Mouse (Mus musculus) midbrain, embryonic 12.5 days (tissue): ENCODE measurements around the gene Cacna2d3. TPM values are rescaled to one million over a fixed set of nuclear protein-coding genes. Genes with fewer than 3 reads are reported as not detected.

Source experiments
- ATAC-seq: fragments of 200-750 bp; cut with Nextera tagmentation; 2 replicates; pipeline ENCODE4 v1.8.0; 2017; ENCODE audit warnings: low read depth, moderate TSS enrichment, moderate library complexity; ENCODE audit not compliant: low FRiP score
- H3K27ac ChIP-seq: fragments of 300-500 bp; sonication (generic); replicated peaks from 2 replicates; pipeline ENCODE4 v1.5.1; 2016; ENCODE audit warnings: mild to moderate bottlenecking
- H3K27me3 ChIP-seq: fragments of 300-500 bp; sonication (generic); 2 replicates; pipeline ENCODE4 v1.6.1; 2016; ENCODE audit warnings: mild to moderate bottlenecking
- H3K36me3 ChIP-seq: fragments of 300-500 bp; sonication (generic); 2 replicates; pipeline ENCODE4 v1.6.1; 2016
- H3K4me1 ChIP-seq: fragments of 300-500 bp; sonication (generic); 2 replicates; pipeline ENCODE4 v1.6.1; 2016
- H3K4me2 ChIP-seq: fragments of 300-500 bp; sonication (generic); replicated peaks from 2 replicates; pipeline ENCODE4 v1.6.1; 2016; ENCODE audit warnings: mild to moderate bottlenecking, moderate library complexity
- H3K4me3 ChIP-seq: fragments of 300-500 bp; sonication (generic); 2 replicates; pipeline ENCODE4 v1.5.1; 2016; ENCODE audit warnings: mild to moderate bottlenecking
- H3K9ac ChIP-seq: fragments of 300-500 bp; sonication (generic); replicated peaks from 2 replicates; pipeline ENCODE4 v1.6.1; 2016; ENCODE audit warnings: mild to moderate bottlenecking, moderate library complexity
- H3K9me3 ChIP-seq: fragments of 300-500 bp; sonication (generic); 2 replicates; pipeline ENCODE4 v1.6.1; 2016; ENCODE audit warnings: mild to moderate bottlenecking
- WGBS: fragments of 180-500 bp; shearing (Covaris S2); methylation state at CpG from one replicate; pipeline ENCODE4 v1.1.7; 2016; 5-methylcytosine and 5-hydroxymethylcytosine counted together
- polyA plus RNA-seq: library from polyadenylated mRNA; unstranded; fragments of >200 nt; fragmentation: Nextera tagmentation; extraction: Ambion mirVana; gene quantifications from 2 replicates; pipeline ENCODE4 v1.2.1, GENCODE M21; 2016

Cacna2d3 gene
- polyA plus RNA-seq, 1 experiment from 2014 or later: 23.1 TPM

DNA sequence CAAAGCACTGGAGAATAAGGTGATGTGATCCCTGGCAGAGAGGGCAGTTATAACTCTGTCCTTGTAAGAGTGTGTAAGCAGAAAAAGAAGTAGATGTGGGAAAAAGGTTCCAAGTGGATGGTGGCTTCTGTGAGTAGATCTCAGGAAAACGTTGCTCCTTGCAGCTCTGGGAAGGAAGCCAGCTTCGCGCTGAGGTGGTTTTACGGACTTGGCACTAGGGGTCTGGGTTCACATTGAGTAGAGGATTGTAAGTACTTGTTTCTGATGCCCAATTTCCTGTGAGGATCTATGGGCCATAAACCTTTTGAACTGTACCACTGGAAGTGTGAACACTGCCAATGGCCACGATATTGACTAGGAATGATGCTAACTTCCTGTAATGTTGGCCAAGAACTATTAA lies 354.8 kb downstream of the Cacna2d3 start:
- H3K4me2 ChIP-seq: no peak overlapping the region
- H3K36me3 ChIP-seq: no peaks in the 10 kb centered on the region
- H3K4me3 ChIP-seq: no peak overlapping the region
- no peaks in the 10 kb centered on the region for H3K9me3 ChIP-seq
- no peak overlapping the region for H3K27ac ChIP-seq
- no peak for ATAC-seq
- H3K9ac ChIP-seq: no peak overlapping the region
- no peaks in the 10 kb centered on the region for H3K27me3 ChIP-seq
- H3K4me1 ChIP-seq: no peaks in the 10 kb centered on the region
- 86% methylated on average over 5 of the region's 5 CpGs for WGBS

DNA sequence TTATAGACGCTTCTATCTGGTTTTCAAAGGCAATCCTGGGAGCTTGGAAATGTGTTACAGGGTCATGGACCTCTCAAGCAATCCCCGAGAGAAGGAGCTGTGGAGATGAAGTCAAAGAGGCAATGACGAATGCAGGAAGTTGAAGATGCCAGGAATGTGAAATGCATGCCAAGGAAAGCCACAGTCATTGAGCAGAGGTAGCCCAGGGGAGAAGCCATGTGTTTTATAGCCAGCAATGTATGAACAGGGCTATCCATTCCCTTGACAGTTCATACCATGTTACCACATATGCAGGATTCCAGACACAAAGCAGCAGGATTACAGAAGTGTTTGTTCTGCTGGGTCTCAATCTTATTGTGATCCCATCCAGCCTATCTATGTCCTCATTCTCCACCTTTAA lies 359.2 kb downstream of the Cacna2d3 start:
- Histone ChIP-seq H3K9ac (no peak overlapping the region), H3K4me3 (no peak overlapping the region), H3K9me3 (no peaks in the 10 kb centered on the region), H3K4me2 (no peak overlapping the region), H3K36me3 (no peaks in the 10 kb centered on the region), H3K4me1 (no peaks in the 10 kb centered on the region), H3K27me3 (no peaks in the 10 kb centered on the region), H3K27ac (no peak overlapping the region)
- ATAC-seq: no peak
- 76% methylated on average over 3 of the region's 3 CpGs for WGBS

DNA sequence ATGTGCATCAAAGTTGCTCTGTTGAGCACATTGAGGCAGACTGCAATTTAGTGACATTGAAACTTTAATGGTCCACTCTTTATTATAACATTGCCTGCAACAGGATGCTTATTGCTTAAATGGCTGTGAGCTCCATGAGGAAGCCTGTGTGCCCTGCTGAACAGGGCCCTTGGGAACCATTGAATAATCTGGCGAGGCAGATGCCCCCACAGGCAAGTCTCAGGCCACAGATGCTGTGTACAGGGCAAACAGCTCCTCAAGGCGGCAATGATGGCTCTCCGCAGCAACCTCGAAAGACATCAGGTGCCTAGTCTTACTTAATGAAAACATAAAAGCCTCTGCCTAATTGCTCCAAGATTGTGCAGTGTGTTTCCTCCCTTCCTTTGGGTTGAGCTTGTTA lies 371.0 kb downstream of the Cacna2d3 start:
- no peaks in the 10 kb centered on the region for H3K36me3 ChIP-seq
- H3K27me3 ChIP-seq: no peaks in the 10 kb centered on the region
- no peak overlapping the region for H3K9ac ChIP-seq
- WGBS: 70% methylated on average over 4 of the region's 4 CpGs
- H3K9me3 ChIP-seq: no peaks in the 10 kb centered on the region
- H3K4me2 ChIP-seq: no peak overlapping the region
- H3K27ac ChIP-seq: no peak overlapping the region
- no peaks in the 10 kb centered on the region for H3K4me1 ChIP-seq
- no peak overlapping the region for H3K4me3 ChIP-seq
- ATAC-seq: no peak

DNA sequence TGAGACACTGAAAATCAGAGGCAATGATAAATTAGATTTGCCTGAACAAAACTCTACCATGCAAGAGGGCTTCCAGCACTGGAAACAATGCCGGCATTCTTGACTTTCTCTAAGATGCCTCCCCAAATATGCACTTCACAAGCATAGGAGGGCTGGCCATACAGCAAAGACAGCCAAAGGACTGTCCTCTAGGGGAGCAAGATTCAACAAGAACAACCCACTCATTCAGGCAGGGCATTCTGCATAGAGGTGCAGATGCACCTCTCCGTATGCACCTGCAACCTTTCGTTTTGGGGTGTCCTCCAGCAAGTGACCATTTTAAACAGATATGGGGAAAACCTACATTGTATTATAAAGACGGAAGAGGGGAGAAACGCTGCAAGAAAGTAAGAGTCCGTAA lies 380.1 kb downstream of the Cacna2d3 start:
- no peak for ATAC-seq
- H3K27ac ChIP-seq: 0 out of 2 replicates have a peak overlapping the region, but pooled peaks have one; percentile 47
- H3K4me2 ChIP-seq: no peak overlapping the region
- no peaks in the 10 kb centered on the region for H3K9me3 ChIP-seq
- 87% methylated on average over 6 of the region's 6 CpGs for WGBS
- H3K4me3 ChIP-seq: no peak overlapping the region
- no peaks in the 10 kb centered on the region for H3K36me3 ChIP-seq
- H3K9ac ChIP-seq: no peak overlapping the region
- peaks cover 9% of the 10 kb centered on the region for H3K4me1 ChIP-seq
- H3K27me3 ChIP-seq: no peaks in the 10 kb centered on the region; the same call in 1 of the 2 replicates

DNA sequence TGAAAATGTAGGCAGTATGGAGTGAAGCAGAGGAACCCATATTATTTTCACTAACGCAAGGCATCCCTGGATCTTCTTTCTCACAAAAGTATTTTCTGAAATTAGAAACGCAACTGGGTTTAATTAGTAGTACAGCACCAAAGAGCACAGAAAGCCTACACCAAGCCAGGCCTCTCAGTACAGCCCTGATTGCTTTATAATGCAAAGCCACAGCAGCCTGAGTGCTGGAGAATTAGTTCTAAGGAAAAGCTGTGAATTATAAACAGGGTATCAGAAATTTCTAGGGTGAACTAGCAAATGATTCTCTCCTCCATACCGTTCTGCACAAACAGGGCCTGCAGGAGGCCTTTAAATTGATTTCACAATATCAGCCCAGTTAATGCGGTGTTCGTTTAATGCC lies 380.9 kb downstream of the Cacna2d3 start:
- Histone ChIP-seq H3K36me3 (no peaks in the 10 kb centered on the region), H3K4me2 (no peak overlapping the region), H3K4me1 (peaks cover 9% of the 10 kb centered on the region), H3K9me3 (no peaks in the 10 kb centered on the region), H3K4me3 (no peak overlapping the region), H3K27ac (peak overlapping the region; percentile 73), H3K27me3 (no peaks in the 10 kb centered on the region; the same call in 1 of the 2 replicates), H3K9ac (no peak overlapping the region)
- no peak for ATAC-seq
- 40% methylated on average over 5 of the region's 5 CpGs for WGBS

DNA sequence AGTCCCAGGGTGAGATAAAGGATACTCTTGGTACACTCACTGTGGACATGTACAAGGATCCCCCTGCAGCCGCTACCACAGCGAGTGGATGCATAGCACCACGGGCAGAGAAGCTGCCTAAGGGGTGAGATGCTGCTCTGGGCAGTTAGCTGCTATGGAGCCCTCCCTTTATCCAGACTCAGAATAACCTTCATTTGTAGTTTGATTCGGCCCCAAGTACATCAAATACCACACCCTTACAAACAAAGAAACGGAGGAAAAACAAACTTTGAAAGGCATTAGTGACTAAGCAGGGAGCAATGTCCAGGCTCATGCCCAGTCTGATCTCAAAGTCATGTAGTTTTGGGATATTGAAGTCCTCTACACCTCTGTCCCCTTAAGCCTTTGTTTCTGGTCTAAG lies 386.8 kb downstream of the Cacna2d3 start:
- ATAC-seq: no peak
- no peaks in the 10 kb centered on the region for H3K4me1 ChIP-seq
- H3K36me3 ChIP-seq: no peaks in the 10 kb centered on the region
- H3K27me3 ChIP-seq: no peaks in the 10 kb centered on the region; the same call in 1 of the 2 replicates
- H3K4me3 ChIP-seq: no peak overlapping the region
- no peak overlapping the region for H3K27ac ChIP-seq
- H3K4me2 ChIP-seq: no peak overlapping the region
- H3K9ac ChIP-seq: no peak overlapping the region
- no peaks in the 10 kb centered on the region for H3K9me3 ChIP-seq
- WGBS: 89% methylated on average over 5 of the region's 5 CpGs

DNA sequence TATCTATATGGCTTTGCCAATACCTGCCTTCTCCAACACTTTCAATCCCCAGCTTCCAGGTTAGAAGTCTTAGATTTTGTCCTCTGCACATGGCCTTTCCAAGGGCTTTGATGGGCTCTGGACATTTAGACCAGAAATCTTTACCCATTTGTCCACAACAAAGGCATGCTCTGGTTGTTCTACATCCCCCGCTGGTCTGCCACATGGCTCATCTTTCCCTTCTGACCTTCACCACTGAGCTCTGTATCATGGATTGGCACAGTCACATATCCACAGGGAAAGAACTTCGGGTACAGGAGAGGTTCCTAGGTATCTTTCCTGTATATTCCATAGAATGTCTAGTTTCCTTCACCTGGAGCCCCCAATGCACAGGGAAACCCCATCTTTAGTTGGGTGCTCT lies 387.4 kb downstream of the Cacna2d3 start:
- Histone ChIP-seq H3K27me3 (no peaks in the 10 kb centered on the region; the same call in 1 of the 2 replicates), H3K4me1 (no peaks in the 10 kb centered on the region), H3K36me3 (no peaks in the 10 kb centered on the region), H3K27ac (no peak overlapping the region), H3K9me3 (no peaks in the 10 kb centered on the region), H3K4me2 (no peak overlapping the region), H3K9ac (no peak overlapping the region), H3K4me3 (no peak overlapping the region)
- WGBS: 84% methylated on average over 2 of the region's 2 CpGs
- no peak for ATAC-seq

DNA sequence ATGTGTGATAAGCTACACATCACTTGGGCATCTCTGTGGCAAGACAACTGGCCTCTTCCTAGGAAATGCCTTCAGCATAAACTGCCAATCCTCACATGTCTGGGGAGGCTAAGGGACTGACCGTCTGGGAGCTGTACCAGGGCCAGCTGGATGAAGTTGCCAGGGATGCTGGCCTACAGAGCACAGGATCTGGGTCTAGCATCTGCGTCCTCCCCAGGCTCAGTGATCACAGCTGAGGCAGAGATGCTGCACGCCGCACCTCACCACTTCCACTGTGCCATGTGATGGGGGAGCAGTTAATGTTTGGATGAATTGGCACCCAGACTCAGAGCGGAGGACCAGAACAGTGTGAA lies 397.3 kb downstream of the Cacna2d3 start:
- Histone ChIP-seq H3K4me1 (no peaks in the 10 kb centered on the region), H3K4me3 (no peak overlapping the region), H3K36me3 (no peaks in the 10 kb centered on the region), H3K4me2 (no peak overlapping the region), H3K27me3 (no peaks in the 10 kb centered on the region), H3K9me3 (no peaks in the 10 kb centered on the region), H3K27ac (no peak overlapping the region), H3K9ac (no peak overlapping the region)
- WGBS: 91% methylated on average over 5 of the region's 5 CpGs
- no peak for ATAC-seq

DNA sequence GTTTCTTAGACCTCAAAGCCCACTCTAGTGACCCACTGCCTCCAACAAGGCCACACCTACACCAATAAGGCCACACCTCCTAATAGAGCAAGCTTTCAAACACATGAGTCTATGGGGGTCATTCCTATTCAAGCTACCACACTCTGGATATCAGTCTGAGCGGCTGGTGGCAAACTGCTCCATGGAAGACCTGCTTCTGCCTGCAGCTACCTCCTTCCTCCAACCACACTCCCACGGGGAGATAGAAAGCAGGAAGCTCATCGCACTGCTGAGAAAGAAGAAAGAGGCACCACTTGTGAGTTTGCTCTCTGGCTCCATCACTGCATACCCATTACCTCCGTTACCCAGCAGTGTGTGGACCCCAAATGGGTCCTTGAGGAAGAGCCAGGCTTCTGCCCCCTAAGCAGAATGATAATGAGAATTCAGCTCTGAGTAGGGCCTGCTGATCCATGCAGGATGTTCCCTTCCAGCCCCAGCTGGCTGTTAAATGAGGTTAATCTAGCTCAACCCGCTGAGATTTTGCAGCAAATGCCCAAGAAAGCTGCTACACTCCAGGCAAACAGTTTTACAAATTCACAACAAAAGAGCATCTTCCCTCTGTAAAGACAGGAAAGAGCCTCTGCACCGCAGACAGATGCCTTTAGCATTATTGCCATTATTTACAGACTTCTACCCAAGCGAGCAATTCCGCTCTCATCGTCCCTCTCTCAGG lies 397.8 kb downstream of the Cacna2d3 start:
- H3K27ac ChIP-seq: no peak overlapping the region

DNA sequence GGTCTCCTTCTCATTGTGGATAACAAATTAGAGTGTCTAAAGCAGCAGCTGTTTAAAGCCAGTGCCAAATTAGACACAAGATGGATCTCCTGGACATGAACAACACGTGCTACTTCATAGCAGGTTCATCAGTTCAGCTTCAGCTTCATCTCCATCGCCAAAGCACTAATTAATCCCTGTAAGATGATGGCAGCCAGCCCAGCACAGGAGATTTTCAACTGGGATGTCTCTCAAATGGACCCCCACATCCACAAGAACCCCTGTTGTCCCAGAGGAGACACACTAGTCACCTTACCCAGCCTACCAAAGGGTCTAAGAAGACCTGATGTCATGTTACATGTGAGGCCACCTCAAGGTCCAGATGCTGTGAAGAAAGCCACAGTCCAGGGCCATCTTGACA lies 408.2 kb downstream of the Cacna2d3 start:
- ATAC-seq: no peak
- Histone ChIP-seq H3K27me3 (no peaks in the 10 kb centered on the region), H3K4me1 (no peaks in the 10 kb centered on the region), H3K4me2 (no peak overlapping the region), H3K36me3 (no peaks in the 10 kb centered on the region), H3K9ac (no peak overlapping the region), H3K9me3 (no peaks in the 10 kb centered on the region), H3K27ac (no peak overlapping the region), H3K4me3 (no peak overlapping the region)
- 90% methylated on average over 2 of the region's 2 CpGs for WGBS

More for the DNA sequence above, 397.8 kb downstream of the Cacna2d3 start:
- Histone ChIP-seq H3K4me1 (no peaks in the 10 kb centered on the region), H3K9me3 (no peaks in the 10 kb centered on the region), H3K4me3 (no peak overlapping the region), H3K36me3 (no peaks in the 10 kb centered on the region), H3K27me3 (no peaks in the 10 kb centered on the region), H3K9ac (no peak overlapping the region), H3K4me2 (no peak overlapping the region)
- ATAC-seq: no peak
- 88% methylated on average over 9 of the region's 9 CpGs for WGBS

DNA sequence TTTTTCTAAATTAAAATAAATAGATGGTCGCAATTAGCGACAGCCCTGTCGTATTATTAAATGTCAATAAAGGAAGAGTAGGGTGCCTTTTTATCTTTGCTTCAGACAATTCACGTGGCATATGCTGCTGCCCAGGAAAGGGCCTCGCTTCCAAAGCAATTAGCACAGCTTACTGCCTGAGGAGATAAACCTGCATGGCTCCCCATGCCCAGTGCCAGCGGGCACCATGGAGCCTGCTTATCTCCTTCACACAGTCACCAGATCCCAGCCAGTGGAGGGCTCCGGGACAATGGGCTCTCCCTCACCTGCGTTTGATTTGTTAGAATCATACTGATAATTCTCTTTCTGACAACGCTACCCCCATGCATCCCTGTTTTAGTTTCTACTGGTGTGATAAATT lies 416.0 kb downstream of the Cacna2d3 start:
- Histone ChIP-seq H3K4me2 (no peak overlapping the region), H3K9me3 (no peaks in the 10 kb centered on the region), H3K27ac (no peak overlapping the region), H3K4me3 (no peak overlapping the region), H3K4me1 (no peaks in the 10 kb centered on the region), H3K36me3 (no peaks in the 10 kb centered on the region), H3K27me3 (no peaks in the 10 kb centered on the region), H3K9ac (no peak overlapping the region)
- WGBS: 83% methylated on average over 9 of the region's 9 CpGs
- no peak for ATAC-seq

DNA sequence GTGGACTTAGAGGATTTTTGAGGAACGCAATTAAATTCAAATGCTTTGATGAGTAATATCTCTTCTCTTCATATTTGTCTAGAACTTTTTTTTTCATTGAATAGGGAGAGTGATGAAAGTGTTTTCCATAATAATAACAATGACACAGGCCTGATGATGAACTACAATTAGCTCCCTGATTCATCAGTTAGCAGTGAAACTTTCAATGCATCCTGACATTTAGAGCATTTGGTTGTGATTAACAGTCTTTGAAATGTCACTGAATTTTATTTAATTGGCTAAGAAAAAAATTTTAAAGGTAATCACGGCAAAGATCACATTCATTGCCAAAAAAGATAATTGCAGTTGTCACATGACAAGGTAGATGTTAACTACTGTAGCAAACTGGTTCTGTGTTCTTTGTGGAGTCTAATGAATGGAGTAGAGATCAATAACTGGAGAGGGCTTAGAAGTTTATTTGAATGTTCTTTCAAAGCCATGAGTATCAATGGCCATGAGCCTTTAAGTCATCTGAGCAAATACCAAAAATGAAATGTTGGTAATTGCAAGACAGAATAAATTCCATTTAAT lies 425.4 kb downstream of the Cacna2d3 start:
- 82% methylated on average over 2 of the region's 2 CpGs for WGBS
- no peak for ATAC-seq

DNA sequence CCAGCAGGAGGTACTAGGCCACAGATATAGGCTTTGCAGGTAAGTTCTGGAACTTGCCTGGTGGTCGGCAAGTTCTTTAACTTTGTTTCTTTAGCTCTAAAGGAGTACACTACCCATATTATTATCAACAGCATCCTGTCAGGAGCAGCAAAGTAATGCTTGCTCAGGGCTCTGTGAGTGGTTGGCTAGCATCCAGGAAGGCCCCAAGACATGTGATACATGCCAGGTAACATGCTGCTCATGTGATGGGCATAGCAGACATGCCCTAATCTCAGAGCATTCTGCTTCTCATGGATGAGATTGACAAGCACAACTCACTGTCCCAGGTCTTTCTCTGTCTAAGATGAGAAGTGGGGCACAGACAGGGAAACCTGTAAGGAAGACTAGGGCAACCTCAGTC lies 442.8 kb downstream of the Cacna2d3 start:
- no peaks in the 10 kb centered on the region for H3K27me3 ChIP-seq
- no peak overlapping the region for H3K27ac ChIP-seq
- no peak overlapping the region for H3K9ac ChIP-seq
- H3K4me2 ChIP-seq: no peak overlapping the region
- no peaks in the 10 kb centered on the region for H3K9me3 ChIP-seq
- H3K36me3 ChIP-seq: no peaks in the 10 kb centered on the region
- 88% methylated on average over 1 of the region's 1 CpGs for WGBS
- no peak overlapping the region for H3K4me3 ChIP-seq
- ATAC-seq: no peak
- H3K4me1 ChIP-seq: no peaks in the 10 kb centered on the region

More for the DNA sequence above, 425.4 kb downstream of the Cacna2d3 start:
- H3K36me3 ChIP-seq: no peaks in the 10 kb centered on the region
- no peaks in the 10 kb centered on the region for H3K27me3 ChIP-seq
- no peak overlapping the region for H3K9ac ChIP-seq
- H3K4me2 ChIP-seq: no peak overlapping the region
- no peak overlapping the region for H3K27ac ChIP-seq
- no peaks in the 10 kb centered on the region for H3K4me1 ChIP-seq
- no peaks in the 10 kb centered on the region for H3K9me3 ChIP-seq
- no peak overlapping the region for H3K4me3 ChIP-seq
